Mouse (Mus musculus) liver, adult (tissue): ENCODE results near the gene Nfam1.

Experiments
- GATA4 ChIP-seq: IDR thresholded peaks from 2 replicates; pipeline ENCODE4 v1.6.1; 2014; ENCODE audit warnings: mild to moderate bottlenecking, low read length; ENCODE audit not compliant: insufficient replicate concordance

Nfam1 gene

GRCm38 (mm10) chr15:82981676-82982520, 51.2 kb downstream of the Nfam1 start:
- no peak for TF ChIP-seq GATA4

- TF ChIP-seq GATA4 = no peak
Observed at GRCm38 (mm10) chr15:82979531-82979930, 53.6 kb downstream of the Nfam1 start.

GRCm38 (mm10) chr15:82974471-82974870, 58.6 kb downstream of the Nfam1 start:
- TF ChIP-seq GATA4 = no peak

- no peak for TF ChIP-seq GATA4
Observed at GRCm38 (mm10) chr15:82969206-82969721, 63.8 kb downstream of the Nfam1 start.

GRCm38 (mm10) chr15:82968449-82968848, 64.7 kb downstream of the Nfam1 start:
- no peak for TF ChIP-seq GATA4

- no peak for TF ChIP-seq GATA4
Observed at GRCm38 (mm10) chr15:82967947-82968346, 65.2 kb downstream of the Nfam1 start.

- TF ChIP-seq GATA4 = no peak
Observed at GRCm38 (mm10) chr15:82964266-82964825, 68.8 kb downstream of the Nfam1 start.

GRCm38 (mm10) chr15:82963556-82964156, 69.5 kb downstream of the Nfam1 start:
- TF ChIP-seq GATA4 = no peak

GRCm38 (mm10) chr15:82963090-82963489, 70.0 kb downstream of the Nfam1 start:
- no peak for TF ChIP-seq GATA4

GRCm38 (mm10) chr15:82962536-82962935, 70.6 kb downstream of the Nfam1 start:
- no peak for TF ChIP-seq GATA4

- no peak for TF ChIP-seq GATA4
Observed at GRCm38 (mm10) chr15:82960786-82961561, 72.1 kb downstream of the Nfam1 start.

GRCm38 (mm10) chr15:82959151-82959550, 74.0 kb downstream of the Nfam1 start:
- no peak for TF ChIP-seq GATA4

GRCm38 (mm10) chr15:82958253-82958701, 74.8 kb downstream of the Nfam1 start:
- no peak for TF ChIP-seq GATA4

GRCm38 (mm10) chr15:82956721-82957120, 76.4 kb downstream of the Nfam1 start:
- no peak for TF ChIP-seq GATA4

GRCm38 (mm10) chr15:82956310-82956709, 76.8 kb downstream of the Nfam1 start:
- TF ChIP-seq GATA4 = no peak
